Mouse (Mus musculus): ENCODE measurements around the gene Bud13. TPM values are rescaled to one million over a fixed set of nuclear protein-coding genes. Genes with fewer than 3 reads are reported as not detected.
"Not testable (repeated sequence)": the region's sequence is repeated elsewhere in the genome, so short reads cannot be mapped to it uniquely, and the experiment has no call there.

Bud13 gene
- polyA plus RNA-seq, 1 experiment from 2014 or later = 29.9 TPM

DNA sequence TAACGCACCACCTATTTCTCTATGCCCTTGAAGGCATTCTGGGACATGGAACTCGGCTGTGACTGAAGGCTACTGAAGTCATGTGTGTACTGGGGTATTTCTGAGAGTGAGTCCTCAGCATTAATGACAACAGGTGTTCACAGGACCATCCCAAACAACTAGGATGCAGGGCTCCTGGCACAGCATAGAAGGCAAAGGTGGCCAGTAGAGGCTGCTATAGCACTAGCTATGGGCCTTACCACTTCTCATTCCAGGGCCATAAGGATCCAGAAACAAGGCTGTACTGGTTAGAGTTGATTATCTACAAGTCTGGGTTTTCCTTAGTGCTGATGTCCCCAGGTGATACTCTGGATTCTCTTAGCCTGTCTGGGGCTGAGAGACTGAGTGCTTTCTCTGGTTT lies 32.1 kb downstream of the Bud13 start:
- no peak overlapping the region for H3K4me2 ChIP-seq (ENCODE audit: low read depth, low read length, severe bottlenecking)
- H3K9me3 ChIP-seq (ENCODE audit: control insufficient read depth, low read length) = no peaks in the 10 kb centered on the region; the same call in 1 of the 2 replicates
- H3K4me3 ChIP-seq (ENCODE audit: low read depth, low read length) = no peak overlapping the region
- 59% methylated on average over 2 of the region's 2 CpGs for WGBS
- H3K27ac ChIP-seq (ENCODE audit: low read depth, low read length) = no peak overlapping the region
- no peaks in the 10 kb centered on the region for H3K27me3 ChIP-seq (ENCODE audit: control insufficient read depth, insufficient read depth, low read length)
- ATAC-seq (replicated peaks; ENCODE audit: low FRiP score) = peak; percentile 20; the same call in 1 of the 2 replicates
- H3K4me1 ChIP-seq (replicated peaks; ENCODE audit: control insufficient read depth, insufficient read depth, low read length) = peaks cover 16% of the 10 kb centered on the region
- DNase-seq (ENCODE audit: low spot score) = no peak
- no peaks in the 10 kb centered on the region for H3K36me3 ChIP-seq (ENCODE audit: control insufficient read depth, insufficient read depth, low read length)
- H3K9ac ChIP-seq (ENCODE audit: low read length) = no peak overlapping the region

DNA sequence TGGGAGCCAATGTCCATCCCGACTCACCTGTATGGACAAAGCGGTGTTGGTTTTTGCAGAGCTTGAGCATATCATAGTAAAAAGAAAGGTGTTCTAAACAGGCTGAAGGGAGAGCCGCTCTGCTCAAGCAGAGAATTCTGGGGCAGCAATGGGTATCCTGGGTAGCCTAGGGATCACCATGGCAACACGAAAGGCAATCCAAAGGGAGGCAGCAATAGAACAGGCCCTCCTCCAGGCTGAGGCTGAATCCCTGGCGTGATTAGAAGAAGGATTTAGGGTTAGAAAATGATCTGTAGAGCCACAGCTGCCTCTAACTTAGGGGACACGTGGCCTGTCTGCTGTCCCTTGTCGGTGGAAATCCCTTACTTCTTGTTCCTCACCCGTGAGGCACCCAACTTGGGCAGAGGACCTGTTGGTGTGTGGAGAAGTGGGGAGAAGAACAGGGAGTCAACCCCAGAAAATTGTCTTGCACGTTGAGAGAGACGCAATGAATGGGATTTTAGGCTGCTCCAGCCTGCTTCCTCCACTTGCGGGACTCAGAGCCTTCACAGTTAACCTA lies 33.1 kb downstream of the Bud13 start:
- H3K4me2 ChIP-seq (ENCODE audit: low read depth, low read length, severe bottlenecking) = peak overlapping the region; percentile 29; the same call in 1 of the 2 replicates
- peak overlapping the region; percentile 64; the same call in 1 of the 2 replicates for H3K27ac ChIP-seq (ENCODE audit: low read depth, low read length)
- ATAC-seq (replicated peaks; ENCODE audit: low FRiP score) = peak; percentile 73; the same call in 1 of the 2 replicates
- peaks cover 16% of the 10 kb centered on the region for H3K4me1 ChIP-seq (replicated peaks; ENCODE audit: control insufficient read depth, insufficient read depth, low read length)
- no peaks in the 10 kb centered on the region for H3K27me3 ChIP-seq (ENCODE audit: control insufficient read depth, insufficient read depth, low read length)
- H3K4me3 ChIP-seq (ENCODE audit: low read depth, low read length) = no peak overlapping the region
- no peaks in the 10 kb centered on the region; the same call in 1 of the 2 replicates for H3K9me3 ChIP-seq (ENCODE audit: control insufficient read depth, low read length)
- WGBS = 22% methylated on average over 11 of the region's 11 CpGs
- H3K36me3 ChIP-seq (ENCODE audit: control insufficient read depth, insufficient read depth, low read length) = no peaks in the 10 kb centered on the region
- no peak for DNase-seq (ENCODE audit: low spot score)
- no peak overlapping the region; the same call in 1 of the 2 replicates for H3K9ac ChIP-seq (ENCODE audit: low read length)

DNA sequence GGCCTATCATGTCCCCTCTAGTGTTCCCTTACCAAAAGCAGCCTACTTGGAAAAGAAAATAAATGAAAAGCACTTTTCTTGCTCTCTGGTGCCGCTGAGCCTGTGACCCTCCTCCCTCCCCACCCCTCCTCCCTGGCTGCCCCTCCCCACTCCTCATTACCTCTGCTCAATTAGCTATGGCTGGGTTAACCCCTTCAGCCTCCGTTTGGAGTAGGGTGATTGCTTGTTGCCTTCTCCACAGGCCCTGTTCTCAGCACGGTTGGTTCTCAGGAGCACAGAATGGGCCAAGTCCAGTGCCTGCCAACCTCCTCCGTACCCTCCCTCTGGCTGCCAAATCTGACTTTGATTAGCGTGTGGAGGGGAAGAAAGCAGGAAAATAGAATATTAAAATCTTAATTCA lies 33.6 kb downstream of the Bud13 start:
- Histone ChIP-seq H3K27me3 (ENCODE audit: control insufficient read depth, insufficient read depth, low read length) (no peaks in the 10 kb centered on the region), H3K9ac (ENCODE audit: low read length) (no peak overlapping the region), H3K36me3 (ENCODE audit: control insufficient read depth, insufficient read depth, low read length) (no peaks in the 10 kb centered on the region), H3K4me2 (ENCODE audit: low read depth, low read length, severe bottlenecking) (0 out of 2 replicates have a peak overlapping the region, but pooled peaks have one; percentile 29), H3K9me3 (ENCODE audit: control insufficient read depth, low read length) (no peaks in the 10 kb centered on the region; the same call in 1 of the 2 replicates), H3K4me3 (ENCODE audit: low read depth, low read length) (no peak overlapping the region), H3K27ac (ENCODE audit: low read depth, low read length) (peak overlapping the region; percentile 64; the same call in 1 of the 2 replicates), H3K4me1 (replicated peaks; ENCODE audit: control insufficient read depth, insufficient read depth, low read length) (peaks cover 16% of the 10 kb centered on the region)
- ATAC-seq (replicated peaks; ENCODE audit: low FRiP score) (peak; percentile 52), DNase-seq (ENCODE audit: low spot score) (peak; percentile 76)
- 8% methylated on average over 5 of the region's 5 CpGs for WGBS

DNA sequence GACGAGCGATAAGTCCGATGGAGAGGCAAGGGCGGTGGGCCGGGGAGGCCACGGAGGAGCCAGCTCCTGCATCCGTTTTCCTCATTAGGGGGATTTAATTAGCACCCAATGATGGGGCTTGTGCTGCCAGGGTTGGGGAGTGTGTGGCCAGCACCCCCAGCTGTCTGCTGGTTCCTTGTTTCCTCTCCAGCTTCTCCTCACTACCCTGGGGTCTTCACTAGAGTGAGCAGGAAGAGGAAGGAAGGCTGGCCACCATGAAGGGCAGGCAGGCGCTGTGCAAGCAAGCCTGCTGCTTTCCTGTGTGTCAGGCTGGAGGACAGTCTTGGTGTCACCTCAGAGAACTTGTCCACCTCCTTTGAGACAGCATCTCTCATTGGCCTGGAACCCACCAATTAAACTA lies 34.1 kb downstream of the Bud13 start:
- Histone ChIP-seq H3K36me3 (ENCODE audit: control insufficient read depth, insufficient read depth, low read length) (no peaks in the 10 kb centered on the region), H3K27ac (ENCODE audit: low read depth, low read length) (peak overlapping the region; percentile 34; the same call in 1 of the 2 replicates), H3K4me2 (ENCODE audit: low read depth, low read length, severe bottlenecking) (no peak overlapping the region), H3K4me1 (replicated peaks; ENCODE audit: control insufficient read depth, insufficient read depth, low read length) (peaks cover 16% of the 10 kb centered on the region), H3K4me3 (ENCODE audit: low read depth, low read length) (no peak overlapping the region), H3K9me3 (ENCODE audit: control insufficient read depth, low read length) (no peaks in the 10 kb centered on the region; the same call in 1 of the 2 replicates), H3K9ac (ENCODE audit: low read length) (0 out of 2 replicates have a peak overlapping the region, but pooled peaks have one; percentile 24), H3K27me3 (ENCODE audit: control insufficient read depth, insufficient read depth, low read length) (no peaks in the 10 kb centered on the region)
- ATAC-seq (replicated peaks; ENCODE audit: low FRiP score) (0 out of 2 replicates have a peak, but pooled peaks have one; percentile 31), DNase-seq (ENCODE audit: low spot score) (no peak)
- WGBS = 35% methylated on average over 8 of the region's 8 CpGs

DNA sequence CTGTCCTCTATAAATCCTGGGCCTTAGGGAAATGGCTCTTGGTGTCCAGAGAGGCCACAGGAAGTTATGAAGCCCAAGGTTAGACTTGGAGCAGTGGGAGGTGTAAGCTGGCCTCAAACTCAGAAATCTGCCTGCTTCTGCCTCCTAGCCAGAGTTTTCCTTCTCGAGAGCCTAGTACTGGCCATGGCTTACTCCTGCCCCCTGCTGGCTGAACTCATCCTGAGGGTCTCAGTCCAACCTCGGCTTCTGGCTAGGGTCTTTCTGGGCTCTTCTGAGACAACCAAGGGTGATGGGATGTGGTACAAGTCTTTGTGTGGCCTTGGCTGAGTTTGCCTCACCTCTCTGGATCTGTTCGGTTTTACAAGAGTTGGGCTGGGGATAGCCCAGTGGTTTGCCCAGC lies 35.1 kb downstream of the Bud13 start:
- no peak overlapping the region for H3K4me2 ChIP-seq (ENCODE audit: low read depth, low read length, severe bottlenecking)
- no peaks in the 10 kb centered on the region for H3K27me3 ChIP-seq (ENCODE audit: control insufficient read depth, insufficient read depth, low read length)
- no peak for DNase-seq (ENCODE audit: low spot score)
- no peaks in the 10 kb centered on the region; the same call in 1 of the 2 replicates for H3K9me3 ChIP-seq (ENCODE audit: control insufficient read depth, low read length)
- H3K4me3 ChIP-seq (ENCODE audit: low read depth, low read length) = no peak overlapping the region
- H3K36me3 ChIP-seq (ENCODE audit: control insufficient read depth, insufficient read depth, low read length) = no peaks in the 10 kb centered on the region
- peaks cover 18% of the 10 kb centered on the region for H3K4me1 ChIP-seq (replicated peaks; ENCODE audit: control insufficient read depth, insufficient read depth, low read length)
- no peak for ATAC-seq (replicated peaks; ENCODE audit: low FRiP score)
- 93% methylated on average over 3 of the region's 3 CpGs for WGBS
- no peak overlapping the region for H3K9ac ChIP-seq (ENCODE audit: low read length)
- H3K27ac ChIP-seq (ENCODE audit: low read depth, low read length) = no peak overlapping the region

DNA sequence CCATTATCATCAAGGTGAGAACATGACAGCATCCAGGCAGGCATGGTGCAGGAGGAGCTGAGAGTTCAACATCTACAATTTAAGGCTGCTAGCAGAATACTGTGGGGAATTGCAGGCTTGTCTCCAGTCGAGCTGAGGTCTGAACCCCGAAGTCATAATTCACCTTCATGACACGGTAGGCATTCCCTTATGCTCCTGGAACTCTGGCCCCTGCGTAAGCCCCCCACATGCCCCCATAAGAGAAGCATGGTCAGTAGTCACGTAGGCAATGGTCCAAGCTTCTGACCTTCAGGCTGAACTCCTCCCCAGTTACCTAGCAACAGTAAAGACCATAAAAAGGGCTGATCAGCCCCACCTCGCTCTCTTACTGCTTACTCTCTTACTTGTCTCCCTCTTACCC lies 37.1 kb downstream of the Bud13 start, which contains the start of gene 4931429L15Rik:
4931429L15Rik (minus strand) TSS at position 101 of the 400 bp plus-strand sequence.
- H3K4me2 ChIP-seq (ENCODE audit: low read depth, low read length, severe bottlenecking); H3K9ac ChIP-seq (ENCODE audit: low read length); H3K27me3 ChIP-seq (ENCODE audit: control insufficient read depth, insufficient read depth, low read length); H3K27ac ChIP-seq (ENCODE audit: low read depth, low read length); ATAC-seq (replicated peaks; ENCODE audit: low FRiP score); DNase-seq (ENCODE audit: low spot score); H3K9me3 ChIP-seq (ENCODE audit: control insufficient read depth, low read length); H3K4me3 ChIP-seq (ENCODE audit: low read depth, low read length); H3K36me3 ChIP-seq (ENCODE audit: control insufficient read depth, insufficient read depth, low read length): not testable (repeated sequence)
- H3K4me1 ChIP-seq (replicated peaks; ENCODE audit: control insufficient read depth, insufficient read depth, low read length) = peaks cover 18% of the 10 kb centered on the region
- 85% methylated on average over 6 of the region's 6 CpGs for WGBS

DNA sequence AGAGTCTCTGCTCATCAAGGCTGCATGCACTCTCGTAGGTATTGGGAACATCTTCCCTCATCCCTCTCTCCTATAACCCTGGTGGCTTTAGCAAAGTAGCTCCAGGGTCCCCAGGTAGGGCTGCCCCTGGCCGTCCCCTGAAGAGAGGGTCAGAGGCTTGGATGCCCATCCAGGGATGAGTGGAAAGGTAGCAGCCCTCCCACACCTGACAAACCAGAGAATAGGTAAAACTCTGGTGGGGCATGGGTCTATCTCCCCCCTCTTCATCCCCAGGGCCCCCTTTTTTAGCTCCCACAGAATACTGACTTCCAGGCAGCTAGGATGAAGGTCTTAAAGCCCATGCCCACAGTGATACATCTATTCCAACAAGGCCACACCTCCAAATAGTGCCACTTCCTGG lies 37.7 kb downstream of the Bud13 start:
- no peaks in the 10 kb centered on the region; the same call in 1 of the 2 replicates for H3K9me3 ChIP-seq (ENCODE audit: control insufficient read depth, low read length)
- no peak overlapping the region for H3K4me3 ChIP-seq (ENCODE audit: low read depth, low read length)
- H3K9ac ChIP-seq (ENCODE audit: low read length) = no peak overlapping the region
- 85% methylated on average over 2 of the region's 2 CpGs for WGBS
- peaks cover 15% of the 10 kb centered on the region for H3K4me1 ChIP-seq (replicated peaks; ENCODE audit: control insufficient read depth, insufficient read depth, low read length)
- ATAC-seq (replicated peaks; ENCODE audit: low FRiP score) (no peak), DNase-seq (ENCODE audit: low spot score) (no peak)
- no peaks in the 10 kb centered on the region for H3K27me3 ChIP-seq (ENCODE audit: control insufficient read depth, insufficient read depth, low read length)
- H3K4me2 ChIP-seq (ENCODE audit: low read depth, low read length, severe bottlenecking) = no peak overlapping the region
- no peak overlapping the region for H3K27ac ChIP-seq (ENCODE audit: low read depth, low read length)
- H3K36me3 ChIP-seq (ENCODE audit: control insufficient read depth, insufficient read depth, low read length) = no peaks in the 10 kb centered on the region; the same call in 1 of the 2 replicates

DNA sequence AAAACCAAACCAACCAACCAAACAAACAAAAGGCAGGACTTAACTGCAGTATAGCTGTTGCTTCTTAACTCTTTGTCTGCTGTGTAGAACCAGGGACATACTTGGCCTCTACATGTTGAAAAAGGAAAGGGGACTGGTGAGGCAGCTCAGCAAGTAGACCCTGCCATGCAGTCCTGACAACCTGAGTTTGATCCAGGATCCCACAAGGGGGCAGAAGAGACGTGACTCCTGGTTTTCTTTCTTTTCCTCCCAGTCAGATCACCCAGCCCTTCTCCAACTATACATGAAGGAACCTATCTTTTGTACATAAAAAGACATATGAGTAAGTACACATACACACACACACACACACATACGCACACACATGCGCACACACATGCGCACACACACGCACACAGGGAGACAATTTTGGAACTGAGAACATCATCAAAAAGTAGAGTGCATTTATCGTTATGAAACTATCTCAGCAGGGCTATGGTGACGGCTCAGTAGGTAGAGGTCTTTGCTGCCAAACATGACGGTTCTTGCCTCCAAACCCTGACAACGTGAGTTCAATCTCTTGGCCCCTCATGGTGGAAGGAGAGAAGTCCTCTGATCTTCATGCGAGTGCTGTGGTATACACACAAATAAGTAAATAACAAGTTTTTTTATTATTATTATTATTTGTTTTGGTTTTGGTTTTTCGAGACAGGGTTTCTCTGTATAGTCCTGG lies 44.0 kb downstream of the Bud13 start:
- no peak overlapping the region for H3K4me3 ChIP-seq (ENCODE audit: low read depth, low read length)
- H3K27me3 ChIP-seq (ENCODE audit: control insufficient read depth, insufficient read depth, low read length) = 0 out of 2 replicates have a peak, but pooled peaks cover 3% of the 10 kb centered on the region
- H3K4me2 ChIP-seq (ENCODE audit: low read depth, low read length, severe bottlenecking) = no peak overlapping the region
- WGBS = 92% methylated on average over 11 of the region's 11 CpGs
- no peak overlapping the region for H3K27ac ChIP-seq (ENCODE audit: low read depth, low read length)
- H3K9ac ChIP-seq (ENCODE audit: low read length) = no peak overlapping the region
- ATAC-seq (replicated peaks; ENCODE audit: low FRiP score) (no peak), DNase-seq (ENCODE audit: low spot score) (peak; percentile 43)
- H3K4me1 ChIP-seq (replicated peaks; ENCODE audit: control insufficient read depth, insufficient read depth, low read length) = peaks cover 11% of the 10 kb centered on the region; the same call in 1 of the 2 replicates
- H3K9me3 ChIP-seq (ENCODE audit: control insufficient read depth, low read length) = no peaks in the 10 kb centered on the region
- no peaks in the 10 kb centered on the region; the same call in 1 of the 2 replicates for H3K36me3 ChIP-seq (ENCODE audit: control insufficient read depth, insufficient read depth, low read length)

All from forebrain, embryonic 11.5 days (tissue).